Mouse (Mus musculus) spleen, embryonic (tissue): ENCODE measurements around the gene Cacna1e.

Source experiments
- CTCF ChIA-PET: fragments of 350-600 bp; sonication (Branson Sonifier 250); formaldehyde crosslinking; loops from one replicate; lab custom pipeline; 2022; lab: Charles Lee

Cacna1e gene

DNA sequence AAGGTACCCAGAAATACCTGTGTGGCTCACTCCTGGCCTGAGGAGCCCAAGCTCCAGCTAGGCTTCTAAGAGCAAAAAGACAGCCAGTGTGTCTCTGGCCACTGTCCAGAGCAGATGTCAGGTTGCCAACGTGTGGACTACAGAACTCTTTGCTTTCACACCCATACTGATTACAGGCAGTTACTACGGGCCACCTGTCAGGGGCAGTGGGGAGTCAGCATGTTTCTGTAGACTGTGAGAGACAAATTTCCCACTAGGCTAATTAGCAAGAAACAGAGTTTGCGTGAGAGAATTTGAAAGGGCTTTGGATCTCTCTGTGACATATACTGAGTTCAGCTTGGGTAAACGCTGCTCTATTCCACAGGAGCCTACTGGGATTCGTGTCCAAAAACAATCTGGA, 466.0 kb downstream of the Cacna1e start:
- CTCF ChIA-PET = no interaction called here

- CTCF ChIA-PET = no interaction called here
Observed at GRCm38 (mm10) chr1:154416384-154417155, 467.7 kb downstream of the Cacna1e start.

DNA sequence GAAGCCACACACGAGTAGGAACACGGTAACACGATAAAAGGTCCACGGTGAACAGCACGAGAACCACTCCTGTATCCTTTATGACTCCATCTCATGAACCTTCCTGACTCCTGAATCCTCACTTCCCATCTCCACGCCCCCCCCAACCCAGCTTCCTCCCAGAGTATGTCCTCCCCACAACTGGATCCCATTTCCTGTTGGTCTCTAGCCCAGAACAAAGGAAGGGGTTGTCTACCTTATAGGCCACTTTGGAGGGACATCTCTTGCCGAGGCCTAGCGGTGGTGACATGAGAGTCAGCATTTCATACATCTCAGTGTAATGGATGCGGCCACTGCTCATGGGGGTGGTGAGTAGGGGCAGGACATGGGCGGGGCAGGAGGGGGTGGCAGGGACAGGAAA, 468.5 kb downstream of the Cacna1e start:
- CTCF ChIA-PET = no interaction called here

GRCm38 (mm10) chr1:154413138-154413537, 471.2 kb downstream of the Cacna1e start:
- CTCF ChIA-PET = interaction anchor here (0.6 kb wide), 1 partner anchor 446 kb away, joined by 7 read pairs; no protein-coding TSS in a partner anchor

- CTCF ChIA-PET = no interaction called here
Observed at GRCm38 (mm10) chr1:154409051-154409450, 475.2 kb downstream of the Cacna1e start.

DNA sequence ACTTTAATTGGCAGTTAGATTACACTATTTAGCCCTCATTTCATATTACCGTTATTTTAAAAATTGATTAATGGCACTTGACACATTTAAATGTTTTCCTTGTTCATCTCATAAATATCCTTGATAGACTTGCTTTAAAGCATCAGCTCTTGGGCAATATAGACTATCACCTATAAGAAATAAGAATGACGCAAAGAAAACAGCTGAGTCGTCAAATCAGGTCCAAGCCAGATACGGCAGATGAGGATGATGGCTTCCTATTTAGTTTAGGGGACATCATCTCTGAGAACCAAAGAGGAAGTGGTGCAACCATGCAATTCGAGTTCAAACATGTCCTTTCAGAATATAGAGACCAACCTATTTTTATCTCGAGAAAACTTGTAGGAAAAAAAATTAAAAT, 492.3 kb downstream of the Cacna1e start:
- CTCF ChIA-PET = no interaction called here
